Mouse (Mus musculus) heart, adult 18-20 months (tissue): ENCODE measurements around the gene Ctrl. TPM values are rescaled to one million over a fixed set of nuclear protein-coding genes. Genes with fewer than 3 reads are reported as not detected.
A peak's percentile ranks its signal among the peaks of the same experiment; 100 is the strongest.

Source experiments
- DNase-seq, 2 experiments: peaks; one replicate each; pipeline ENCODE4 v3.0.0; 2021 to 2022; ENCODE audit warnings: mixed read lengths in 1 of 2
- total RNA-seq, 2 experiments: library from RNA; stranded (reverse); gene quantifications; 2 replicates each; pipeline ENCODE4 v1.2.3; 2021

The Ctrl gene
- total RNA-seq, 2 experiments from 2014 or later: not detected

DNA sequence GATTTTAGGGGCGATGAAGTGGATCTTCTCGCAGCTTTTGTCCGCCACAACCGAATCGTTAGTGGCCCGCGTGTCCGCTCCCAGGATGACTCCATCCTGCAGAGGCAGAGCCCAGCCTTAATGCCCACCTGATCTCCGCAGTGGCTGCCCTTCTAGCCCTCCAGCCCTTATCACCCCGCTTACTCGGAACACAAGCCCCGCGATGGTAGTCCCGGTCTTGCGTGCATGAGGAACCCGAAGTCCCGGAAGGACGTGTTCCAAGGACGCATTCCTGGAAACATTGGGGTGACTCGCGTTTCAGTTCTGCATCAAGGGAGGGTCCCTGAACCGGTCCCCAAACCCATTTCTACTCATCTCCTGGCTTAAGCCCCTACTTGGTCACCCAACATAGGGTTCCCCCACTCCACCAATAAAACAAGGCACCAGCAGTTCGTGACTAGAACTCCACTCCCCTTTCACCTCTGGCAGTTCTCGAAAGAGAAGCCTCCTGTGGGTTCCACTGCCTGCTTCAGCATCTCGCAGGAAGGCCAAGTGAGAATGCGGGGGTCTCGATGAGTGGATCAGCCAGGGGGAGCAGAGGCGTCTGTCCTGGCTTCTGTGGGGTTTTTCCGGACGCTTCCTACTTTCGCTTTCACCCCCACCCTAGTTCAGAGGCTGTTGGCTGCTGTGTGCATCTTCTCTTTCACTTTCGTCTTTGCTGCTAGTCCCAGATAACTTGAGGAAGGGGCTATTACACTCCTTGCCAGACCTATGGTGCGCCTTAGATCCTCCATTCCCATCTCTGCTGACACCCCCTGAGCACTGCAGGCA, 4.0 kb upstream of the Ctrl start:
- peak; percentile 77 to 79 for DNase-seq

DNA sequence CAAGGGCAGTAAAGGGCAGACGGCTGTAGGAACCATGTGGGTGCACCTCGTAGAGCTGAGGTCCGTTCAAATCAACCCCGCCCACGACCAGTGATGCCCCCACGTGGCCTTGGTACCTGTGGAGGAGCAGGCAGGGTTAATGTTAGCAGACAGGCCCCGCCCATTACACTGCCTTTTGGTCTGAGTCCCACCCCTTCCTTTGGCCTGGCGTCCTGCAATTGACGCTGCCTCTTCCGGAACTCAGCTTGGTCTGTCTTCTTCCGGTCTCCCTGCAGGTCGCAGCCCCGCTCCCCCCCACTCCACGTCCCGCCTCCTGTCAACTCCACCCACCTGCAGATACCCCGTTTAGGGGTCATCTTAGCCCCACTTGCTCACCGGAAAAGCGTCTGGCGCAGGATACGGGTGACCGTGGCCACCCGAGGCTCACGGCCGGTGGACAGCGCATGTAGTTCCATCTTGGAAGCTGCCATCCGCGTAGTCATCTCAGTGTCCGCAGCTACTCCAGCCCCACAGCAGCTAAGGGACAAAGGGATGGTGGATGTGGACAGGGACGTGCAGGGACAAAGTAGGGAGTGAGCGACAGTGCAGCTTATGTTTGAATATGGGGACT, 3.3 kb upstream of the Ctrl start:
- DNase-seq: peak; percentile 91 to 96

DNA sequence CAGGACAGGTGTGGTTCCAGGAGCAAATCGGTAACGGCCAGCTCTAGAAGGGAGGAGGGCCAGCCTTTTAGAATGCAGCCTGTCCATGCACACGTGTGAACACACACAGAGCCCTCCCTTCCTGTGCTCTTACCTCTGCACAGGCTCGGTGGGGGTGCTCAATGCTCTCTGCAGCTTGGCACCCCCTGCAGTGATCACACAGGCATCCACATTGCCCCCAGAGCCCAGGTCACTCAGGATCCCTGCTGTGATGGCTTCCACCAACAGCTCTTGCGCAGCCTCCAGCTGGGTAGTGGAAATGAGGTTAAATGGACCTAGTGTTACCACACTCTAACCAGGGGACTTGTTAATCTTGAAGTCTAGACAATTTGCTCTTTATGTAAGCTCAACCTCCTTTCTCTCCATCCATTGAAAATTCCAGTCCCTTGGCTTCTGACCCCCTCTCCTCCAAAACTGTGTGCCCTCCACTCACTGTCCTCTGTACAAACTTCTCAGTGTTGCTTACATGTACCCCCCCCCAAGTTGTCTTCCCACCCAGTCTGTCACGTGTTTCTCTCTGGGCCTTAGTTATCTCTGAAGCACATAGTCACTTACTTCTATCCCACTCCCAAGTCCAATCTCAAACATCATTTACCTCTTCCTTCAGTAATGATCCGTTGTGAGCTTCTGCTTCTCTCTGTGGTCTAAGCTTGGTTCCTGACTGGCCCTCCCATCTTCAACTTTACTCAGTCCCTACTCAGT, 2.4 kb upstream of the Ctrl start:
- DNase-seq: no peak

DNA sequence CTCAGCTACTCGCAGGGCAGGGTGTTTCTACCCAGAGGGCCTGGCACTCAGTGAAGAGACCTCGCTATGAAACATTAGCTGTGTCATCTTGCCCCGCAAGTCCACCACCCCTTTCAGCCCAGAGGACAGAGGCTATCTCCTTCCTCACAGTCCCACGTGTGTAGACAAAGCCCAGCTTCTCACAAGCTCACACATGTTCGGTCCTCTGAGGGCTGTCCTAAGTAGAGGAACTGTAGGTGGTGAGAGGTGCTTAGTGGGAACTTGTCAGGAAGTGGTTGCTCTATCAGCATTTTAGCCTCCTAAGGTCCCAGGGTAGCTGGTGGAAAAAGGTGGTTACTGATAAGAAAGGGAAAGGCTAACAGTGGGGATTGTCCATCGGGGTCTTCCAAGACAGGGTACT, 1.4 kb upstream of the Ctrl start:
- DNase-seq: no peak

DNA sequence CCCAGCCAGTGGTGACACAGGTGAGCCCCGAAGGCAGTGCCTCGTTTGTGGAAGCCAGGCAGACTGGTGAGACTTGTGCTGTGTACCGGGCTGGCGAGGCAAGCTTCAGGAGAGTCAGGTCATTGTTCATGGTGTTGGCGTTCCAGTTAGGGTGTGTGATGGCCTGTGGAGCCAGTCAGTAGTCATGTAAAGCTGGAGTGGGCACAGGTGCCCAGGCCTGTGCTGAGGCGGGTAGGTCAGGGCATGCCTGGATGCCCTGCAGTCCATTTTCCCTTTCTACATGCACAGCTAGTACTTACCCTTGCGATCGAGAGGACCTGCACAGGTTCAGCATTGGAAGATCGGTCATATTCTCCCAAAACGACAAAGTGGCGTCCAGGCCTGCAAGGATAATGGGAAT, 1.1 kb downstream of the Ctrl start:
- no peak for DNase-seq

DNA sequence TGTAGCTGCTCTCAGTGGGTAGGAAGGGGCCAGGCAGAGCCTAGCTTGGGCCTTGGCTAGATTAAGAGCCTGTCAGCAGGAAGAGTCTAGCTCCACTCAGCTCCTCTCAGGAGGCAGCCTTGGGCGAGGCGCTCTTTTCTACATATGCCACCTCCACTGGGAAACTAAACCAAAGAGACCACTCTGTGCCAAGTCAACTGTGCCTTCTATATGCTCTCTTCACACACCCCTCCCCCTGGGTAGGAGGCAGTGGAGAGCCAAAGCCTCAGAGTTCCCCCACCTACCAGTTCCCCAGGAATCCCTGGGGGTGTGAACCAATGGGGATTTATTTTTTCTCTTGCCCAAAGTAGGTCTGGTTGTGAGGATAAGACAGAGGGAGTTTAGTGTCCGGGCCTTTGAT, 2.4 kb downstream of the Ctrl start:
- no peak for DNase-seq

DNA sequence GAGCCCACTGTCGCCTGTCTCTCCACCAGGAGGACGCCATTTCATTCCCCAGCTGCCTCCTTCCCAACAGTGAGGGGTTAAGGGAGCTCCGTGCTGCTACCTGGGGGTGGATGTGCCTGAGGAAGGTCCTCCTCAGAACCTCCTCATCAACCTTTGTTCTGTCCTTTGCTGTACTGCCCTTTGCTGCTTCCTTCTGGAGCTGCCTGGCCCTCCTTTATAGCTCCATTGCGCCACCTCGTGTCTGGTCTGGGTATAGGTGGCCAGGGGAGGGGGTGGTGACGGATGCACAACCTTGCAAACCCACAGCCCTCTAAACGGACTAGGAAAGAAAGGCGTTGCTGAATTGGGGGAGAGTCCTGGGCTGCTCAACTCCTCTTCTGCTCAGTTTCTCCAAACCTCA, 3.1 kb downstream of the Ctrl start:
- peak; percentile 82 to 94 for DNase-seq

DNA sequence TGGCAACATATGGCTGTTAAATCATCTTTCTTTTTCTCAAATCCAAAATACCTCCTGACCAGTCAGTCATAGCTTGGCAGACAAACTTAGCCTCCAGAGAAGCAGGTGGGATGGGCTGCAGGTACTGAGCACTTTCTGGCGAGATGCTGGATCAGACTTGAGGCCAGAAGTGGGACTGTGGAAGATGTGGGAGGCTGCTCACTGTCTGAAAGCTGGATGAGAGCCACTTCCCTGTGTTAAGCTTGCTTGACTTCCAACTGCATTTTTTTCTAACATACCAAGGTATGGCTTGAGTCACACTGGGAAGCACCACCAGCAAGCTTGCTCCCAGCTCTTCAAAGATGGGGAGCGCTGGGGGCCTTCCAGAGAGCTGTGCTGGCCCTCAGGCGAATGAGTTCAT, 8.5 kb downstream of the Ctrl start:
- DNase-seq: no peak

DNA sequence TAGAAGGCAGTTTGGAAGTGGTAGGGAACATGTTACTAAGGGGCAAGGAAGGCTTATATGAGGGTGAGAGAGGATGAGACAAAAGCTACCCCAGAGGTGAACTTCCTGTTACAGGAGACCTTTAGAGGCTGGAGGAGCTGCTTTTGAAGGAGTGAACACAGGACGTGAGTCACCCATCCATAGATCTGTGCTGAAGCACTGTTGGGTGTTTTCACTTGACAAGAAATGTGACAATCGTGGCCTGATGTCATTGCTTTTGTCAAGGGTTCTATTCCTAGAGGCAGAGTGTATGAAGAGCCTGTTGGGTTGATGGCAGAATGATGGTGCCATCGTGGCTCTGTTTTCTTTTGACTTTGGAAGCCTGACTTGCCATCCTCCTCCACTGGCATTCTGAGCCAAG, 14.3 kb downstream of the Ctrl start:
- no peak for DNase-seq

DNA sequence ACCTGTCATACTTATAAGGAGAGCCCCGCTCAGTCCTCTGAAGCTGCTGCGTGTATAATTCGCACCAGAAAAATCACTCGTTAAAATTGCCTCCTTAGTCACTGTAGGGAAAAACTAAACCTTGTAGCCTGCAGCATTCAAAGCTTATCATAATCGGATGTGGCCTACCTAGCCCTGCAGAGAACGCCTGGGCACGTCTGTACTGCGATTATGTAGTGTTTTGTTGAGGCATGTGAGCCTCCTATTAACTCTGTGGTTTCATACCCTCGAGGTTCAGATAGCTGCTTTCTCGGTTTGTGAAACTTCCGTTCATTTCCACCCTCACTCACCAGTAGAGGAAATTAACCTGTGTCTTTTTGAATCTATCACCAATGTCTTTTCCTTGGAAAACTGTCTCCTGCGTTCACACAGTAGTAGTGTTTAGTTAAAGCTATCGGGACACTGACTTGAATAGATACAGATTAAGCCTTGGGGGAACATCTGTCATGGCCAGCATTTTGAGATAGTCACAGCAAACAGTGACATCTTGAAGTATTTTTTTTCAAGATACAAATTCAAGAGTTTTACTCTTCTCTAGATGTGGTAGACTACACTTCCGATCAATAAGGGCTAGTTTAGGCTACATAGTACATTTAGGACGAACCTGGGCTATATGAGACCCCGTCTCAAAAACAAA, 32.6 kb downstream of the Ctrl start:
- DNase-seq: no peak

DNA sequence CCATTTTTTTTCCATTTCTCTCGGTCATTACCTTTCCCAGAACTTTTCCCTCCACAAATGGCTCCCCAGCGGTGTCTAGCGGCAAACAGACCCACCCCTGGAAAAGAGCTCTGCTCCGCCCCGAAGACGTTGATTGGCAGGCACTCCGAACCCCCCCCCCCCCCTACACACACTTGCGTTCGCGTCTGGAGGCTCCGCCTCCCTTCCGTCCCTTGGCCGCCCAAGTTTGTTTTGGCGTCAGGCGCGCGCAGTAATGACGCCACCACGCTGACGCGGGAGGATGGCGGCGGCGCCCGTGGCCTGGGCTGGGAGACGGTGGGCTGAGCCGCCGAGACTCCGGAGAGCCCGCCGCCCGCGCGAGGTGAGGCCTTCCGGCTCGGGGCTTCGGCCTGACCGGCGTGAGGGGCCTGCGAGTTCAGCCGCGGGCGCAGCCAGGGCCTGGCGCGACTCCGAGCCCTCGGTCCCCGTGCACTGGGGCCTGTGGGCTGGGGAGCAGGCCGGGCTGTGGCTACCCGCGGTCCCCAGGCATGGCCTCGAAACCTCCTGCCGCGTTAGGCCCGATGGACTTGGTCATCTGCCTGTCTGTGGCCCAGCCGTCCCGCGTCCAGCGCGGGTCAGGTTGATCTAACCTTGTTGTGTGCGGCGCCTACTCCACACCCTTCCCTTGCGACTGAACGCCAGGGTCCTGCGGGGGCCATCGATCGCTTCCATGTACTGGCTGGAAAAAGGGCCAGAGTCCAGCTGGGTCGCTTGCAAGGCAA, 33.3 kb downstream of the Ctrl start, which contains the start of gene Pskh1:
Gene Pskh1, plus strand, starts transcription at position 262 of the 761 bp plus-strand sequence.
- DNase-seq: peak; percentile 94 to 95

DNA sequence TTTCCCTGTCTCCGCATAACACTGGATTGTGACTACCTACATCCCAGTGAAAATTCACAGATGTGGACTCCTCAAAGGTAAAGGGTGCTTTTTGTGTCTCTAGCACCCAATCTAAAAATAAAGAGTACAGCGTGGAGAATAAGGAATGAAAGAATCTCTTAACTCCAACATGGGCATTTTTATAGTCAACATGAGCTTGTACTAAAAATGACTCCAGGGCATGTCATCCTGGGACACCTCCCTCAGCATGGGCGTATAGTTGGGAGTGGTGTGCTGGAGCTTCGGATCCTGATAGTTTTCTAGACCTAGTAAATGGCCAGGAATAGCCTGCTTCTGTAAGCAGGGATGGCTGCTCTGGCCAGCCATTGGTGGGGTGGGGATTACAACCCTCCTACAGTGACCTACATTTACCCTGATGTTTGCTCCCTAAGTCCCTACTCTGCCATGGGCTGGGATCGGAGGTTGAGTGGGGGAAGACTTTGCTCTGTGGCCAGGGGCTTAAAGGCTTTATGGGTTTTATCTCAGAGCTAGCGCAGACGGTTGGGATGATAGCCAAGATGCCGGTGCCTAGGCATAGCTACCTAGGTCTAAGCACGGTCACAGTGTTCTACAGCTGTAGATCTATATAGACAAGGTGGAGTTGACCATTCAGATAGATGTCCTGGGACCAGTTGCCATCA, 35.7 kb downstream of the Ctrl start:
- DNase-seq: no peak

DNA sequence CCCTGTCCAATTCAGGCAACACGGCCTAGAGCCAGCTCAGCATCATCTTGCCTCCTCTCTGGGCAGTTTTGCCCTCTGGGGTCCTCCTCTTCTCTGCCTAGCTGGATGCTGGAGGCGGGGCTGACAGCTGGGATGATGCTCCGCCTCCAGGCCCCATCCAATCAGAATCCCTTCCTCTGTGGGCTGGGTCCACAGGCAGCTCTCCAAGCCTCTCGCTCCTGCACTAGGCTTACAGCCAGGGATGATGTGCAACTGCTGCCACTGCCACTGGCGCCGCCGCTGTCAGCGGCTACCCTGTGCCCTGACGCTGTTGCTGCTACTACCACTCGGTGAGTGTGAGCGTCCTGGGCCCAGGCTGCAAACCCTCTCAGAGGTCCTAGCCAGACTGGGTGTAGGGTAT, 40.3 kb downstream of the Ctrl start, which contains the start of gene Nrn1l:
Gene Nrn1l, plus strand, starts transcription at position 229 of the 400 bp plus-strand sequence.
- peak; percentile 72 to 81 for DNase-seq

DNA sequence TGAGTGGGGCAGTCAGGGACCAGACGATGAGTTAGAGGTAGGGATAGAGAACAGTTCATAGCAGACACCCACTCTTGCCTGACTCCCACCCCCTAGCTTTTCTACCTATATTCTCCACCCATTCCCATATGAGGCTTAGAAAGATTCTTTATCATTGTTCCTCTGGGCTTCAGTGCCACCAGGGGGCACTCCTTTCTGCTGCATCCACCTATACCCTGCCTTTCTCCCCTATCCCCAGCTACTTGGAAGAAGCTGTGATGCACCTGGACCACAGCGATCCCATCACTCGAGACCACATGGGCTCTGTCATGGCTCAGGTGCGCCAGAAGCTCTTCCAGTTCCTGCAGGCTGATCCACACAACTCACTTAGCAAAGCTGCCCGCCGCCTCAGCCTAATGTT, 41.2 kb downstream of the Ctrl start:
- no peak for DNase-seq

DNA sequence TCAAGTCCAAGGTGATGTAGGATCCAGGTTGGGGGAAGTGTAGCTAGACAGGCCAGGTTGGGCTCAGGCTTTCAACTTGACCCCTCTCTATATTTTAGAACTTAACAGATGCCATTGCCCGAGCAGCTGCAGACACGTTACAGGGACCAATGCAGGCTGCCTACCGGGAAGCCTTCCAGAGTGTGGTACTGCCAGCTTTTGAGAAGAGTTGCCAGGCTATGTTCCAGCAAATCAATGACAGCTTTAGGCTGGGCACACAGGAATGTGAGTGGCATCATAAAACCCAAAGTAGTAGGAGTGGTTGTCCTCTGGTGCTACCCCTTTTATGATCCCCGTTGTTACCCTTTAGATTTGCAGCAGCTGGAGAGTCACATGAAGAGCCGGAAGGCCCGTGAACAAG, 42.8 kb downstream of the Ctrl start:
- DNase-seq: peak; percentile 62 to 73

DNA sequence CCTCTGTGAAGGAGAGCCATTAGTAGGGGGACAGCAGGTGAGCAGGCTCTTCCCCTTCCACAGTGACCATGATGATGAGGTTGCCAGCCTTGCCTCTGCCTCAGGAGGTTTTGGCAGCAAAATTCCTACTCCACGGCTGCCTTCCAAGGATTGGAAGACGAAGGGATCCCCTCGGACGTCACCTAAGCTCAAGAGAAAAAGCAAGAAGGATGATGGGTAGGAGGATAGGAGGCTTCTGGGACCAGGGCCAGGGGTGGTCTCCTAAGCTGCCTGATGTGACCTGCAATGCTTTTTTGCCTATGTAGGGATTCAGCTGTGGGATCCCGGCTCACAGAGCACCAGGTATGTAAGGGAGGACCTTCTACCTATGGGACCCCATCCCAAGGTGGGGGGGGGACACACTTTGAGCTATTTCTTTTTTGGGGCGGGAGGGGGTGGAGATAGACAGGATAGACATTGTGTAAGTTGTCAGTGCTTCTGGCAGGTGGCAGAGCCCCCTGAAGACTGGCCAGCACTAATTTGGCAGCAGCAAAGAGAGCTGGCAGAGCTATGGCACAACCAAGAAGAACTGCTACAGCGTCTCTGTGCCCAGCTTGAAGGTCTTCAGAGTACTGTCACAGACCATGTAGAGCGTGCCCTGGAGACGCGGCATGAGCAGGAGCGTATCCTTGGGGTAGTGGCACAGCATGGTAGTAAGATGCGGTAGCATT, 43.8 kb downstream of the Ctrl start:
- DNase-seq: no peak
